Mouse (Mus musculus): Measurements from ENCODE around the gene Fermt1.

Fermt1 gene

GRCm38 (mm10) chr2:132922076-132922873, 23.4 kb downstream of the Fermt1 start:
- DNase-seq (ENCODE audit: low spot score) = no peak

GRCm38 (mm10) chr2:132914785-132915184, 30.9 kb downstream of the Fermt1 start:
- DNase-seq (ENCODE audit: low spot score) = no peak

DNA sequence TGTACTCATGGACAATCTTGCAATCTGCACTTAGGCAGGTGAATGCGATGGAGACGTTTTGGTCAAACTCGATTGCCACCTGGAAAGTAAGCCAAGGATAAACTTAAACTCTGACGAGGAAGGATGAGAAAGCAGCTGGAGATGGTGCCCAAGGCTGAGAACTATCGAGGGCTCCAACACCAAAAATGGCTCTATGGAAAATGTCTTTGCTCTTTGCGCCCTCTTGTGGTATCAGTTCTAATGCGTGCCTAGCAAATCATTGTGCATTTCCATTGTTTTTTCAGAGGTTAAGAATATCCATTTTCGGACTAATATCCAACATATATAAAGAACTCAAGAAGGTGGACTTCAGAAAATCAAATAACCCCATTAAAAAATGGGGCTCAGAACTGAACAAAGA, 38.9 kb downstream of the Fermt1 start:
- no peak for DNase-seq (ENCODE audit: low spot score)

DNA sequence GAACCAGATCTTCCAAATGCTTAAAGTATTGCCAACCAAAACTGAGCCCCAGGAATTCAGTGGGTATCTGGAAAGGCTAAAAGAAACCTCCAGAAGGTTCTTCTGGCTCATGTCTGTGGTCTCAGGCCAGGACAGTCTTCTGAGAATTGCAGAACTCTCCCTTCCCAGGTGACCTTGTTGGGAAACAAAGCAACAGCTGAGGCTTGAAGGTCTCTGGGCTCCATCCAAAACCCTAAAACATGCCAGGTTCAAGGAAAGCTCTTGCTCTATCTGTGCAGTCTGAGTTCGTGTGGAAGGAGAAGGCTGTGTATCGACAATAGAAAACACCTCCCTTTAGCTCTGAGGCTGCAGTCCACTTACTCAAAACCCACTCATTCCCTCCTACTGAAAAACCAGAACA, 40.7 kb downstream of the Fermt1 start:
- no peak for DNase-seq (ENCODE audit: low spot score)

- no peak for DNase-seq (ENCODE audit: low spot score)
Observed at GRCm38 (mm10) chr2:132903498-132903897, 42.2 kb downstream of the Fermt1 start.

GRCm38 (mm10) chr2:132902056-132902455, 43.6 kb downstream of the Fermt1 start:
- no peak for DNase-seq (ENCODE audit: low spot score)

- no peak for DNase-seq (ENCODE audit: low spot score)
Observed at GRCm38 (mm10) chr2:132901636-132902035, 44.1 kb downstream of the Fermt1 start.

- DNase-seq (ENCODE audit: low spot score) = no peak
Observed at GRCm38 (mm10) chr2:132900596-132900995, 45.1 kb downstream of the Fermt1 start.

- no peak for DNase-seq (ENCODE audit: low spot score)
Observed at GRCm38 (mm10) chr2:132898211-132898610, 47.5 kb downstream of the Fermt1 start.

DNA sequence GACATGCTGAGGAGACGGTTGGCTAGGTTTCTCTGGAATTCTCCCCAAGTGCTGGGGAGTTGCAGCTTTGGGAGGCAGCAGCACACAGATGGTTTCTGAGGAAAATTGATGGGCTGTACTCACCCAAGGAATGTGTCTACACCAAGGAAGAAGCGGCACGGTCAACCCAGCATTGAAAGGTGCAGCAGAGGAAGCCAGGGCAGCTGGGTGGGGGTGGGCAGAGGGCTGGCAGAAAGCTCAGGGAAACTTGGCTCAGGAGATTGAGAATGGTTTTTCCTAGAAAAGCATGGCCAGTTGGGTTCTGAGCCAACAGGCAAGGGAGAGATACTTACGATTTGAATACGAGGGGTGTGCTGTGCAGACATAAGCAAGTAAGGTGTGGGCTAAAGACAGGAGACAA, 51.9 kb downstream of the Fermt1 start:
- no peak for DNase-seq (ENCODE audit: low spot score)

DNA sequence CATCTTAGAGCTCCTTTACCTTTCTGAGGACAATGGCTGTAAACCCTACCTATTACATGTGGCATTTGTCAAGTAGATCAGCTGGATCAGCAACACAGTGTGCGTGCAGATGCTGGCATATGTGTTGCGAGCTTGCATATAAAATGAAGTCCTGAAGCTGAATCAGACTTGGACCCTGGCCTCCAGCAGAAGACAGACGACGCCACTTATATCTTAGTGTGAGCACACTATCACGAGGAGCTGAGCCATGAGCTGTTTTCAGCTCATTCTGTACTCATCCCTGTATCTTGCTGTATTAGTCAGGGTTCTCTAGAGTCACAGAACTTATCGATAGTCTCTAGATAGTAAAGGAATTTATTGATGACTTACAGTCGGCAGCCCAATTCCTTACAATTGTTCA, 60.4 kb downstream of the Fermt1 start:
- DNase-seq (ENCODE audit: low spot score) = no peak

DNA sequence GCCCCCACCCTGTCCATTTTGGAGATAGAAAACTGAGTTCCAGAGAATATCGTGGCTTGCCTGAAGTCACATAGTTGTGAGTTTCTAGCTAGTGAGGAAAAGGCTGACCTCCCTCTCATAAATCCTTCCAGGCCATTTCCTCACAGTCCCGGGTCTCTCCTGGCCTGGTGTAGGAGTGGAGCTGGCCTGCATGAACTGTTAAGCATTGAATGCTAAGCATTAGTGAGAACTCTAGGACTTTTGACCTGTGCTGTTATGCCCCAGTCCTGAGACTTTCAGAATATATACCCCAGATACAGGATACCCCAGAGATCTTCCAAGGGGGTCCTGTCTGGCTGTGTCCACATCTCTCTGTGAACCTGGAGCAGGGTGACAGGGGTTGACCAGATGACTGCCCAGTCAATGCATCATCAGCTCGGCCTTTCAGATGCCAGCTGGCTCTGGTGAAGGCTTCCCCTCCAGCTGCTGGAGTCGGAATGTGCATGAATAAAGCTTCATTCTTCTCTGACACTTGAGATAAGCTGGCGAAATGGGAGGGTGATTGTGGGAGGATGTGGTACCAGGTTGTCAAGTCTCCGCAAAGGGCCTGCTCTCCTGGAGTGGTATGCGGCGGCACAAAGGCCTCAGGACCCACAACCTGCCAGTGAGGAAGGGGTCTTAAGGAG, 61.3 kb downstream of the Fermt1 start:
- DNase-seq (ENCODE audit: low spot score) = no peak

DNA sequence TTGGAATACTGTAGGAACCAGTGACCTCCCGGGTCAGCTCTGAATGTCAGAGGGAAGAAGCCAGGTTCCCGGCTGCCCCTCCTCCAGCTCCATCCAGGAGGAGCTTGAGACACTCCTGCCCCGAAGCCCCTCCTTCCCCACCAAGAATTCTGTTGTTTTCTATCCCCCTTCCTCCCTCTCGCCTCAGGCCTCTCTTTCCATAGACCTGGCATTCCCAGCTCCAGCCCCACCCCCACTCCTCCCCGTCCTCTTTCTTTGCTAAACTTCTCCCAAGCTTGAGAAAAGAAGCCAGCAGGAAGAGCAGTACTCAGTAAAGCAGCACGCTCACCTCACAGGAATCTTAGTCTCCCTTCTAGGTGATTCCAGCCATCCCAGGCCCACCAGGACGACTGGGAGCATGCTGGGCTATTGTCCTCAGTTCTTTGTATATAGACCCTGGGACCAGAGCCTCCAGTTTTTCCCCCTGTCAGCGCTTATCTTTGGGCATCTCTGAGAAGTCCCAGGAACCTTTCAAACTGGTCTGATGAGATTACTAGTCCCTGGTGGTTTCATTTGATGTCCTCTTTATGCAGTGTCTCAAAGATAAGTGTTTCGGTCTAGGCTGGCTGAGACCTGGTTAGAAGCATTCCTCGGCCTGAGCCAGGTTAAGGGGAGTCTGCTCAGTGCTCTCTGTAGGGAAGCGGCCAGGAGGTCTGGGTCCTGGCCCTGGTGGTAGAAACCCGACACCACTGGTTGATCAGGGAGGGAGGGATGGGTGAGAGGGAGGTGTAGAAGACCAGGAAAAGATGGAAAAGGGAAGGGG, 64.7 kb downstream of the Fermt1 start, which contains the start of gene Lrrn4:
Gene Lrrn4 (minus strand): TSS at position 48 of the 802 bp plus-strand sequence.
- DNase-seq (ENCODE audit: low spot score) = no peak

DNA sequence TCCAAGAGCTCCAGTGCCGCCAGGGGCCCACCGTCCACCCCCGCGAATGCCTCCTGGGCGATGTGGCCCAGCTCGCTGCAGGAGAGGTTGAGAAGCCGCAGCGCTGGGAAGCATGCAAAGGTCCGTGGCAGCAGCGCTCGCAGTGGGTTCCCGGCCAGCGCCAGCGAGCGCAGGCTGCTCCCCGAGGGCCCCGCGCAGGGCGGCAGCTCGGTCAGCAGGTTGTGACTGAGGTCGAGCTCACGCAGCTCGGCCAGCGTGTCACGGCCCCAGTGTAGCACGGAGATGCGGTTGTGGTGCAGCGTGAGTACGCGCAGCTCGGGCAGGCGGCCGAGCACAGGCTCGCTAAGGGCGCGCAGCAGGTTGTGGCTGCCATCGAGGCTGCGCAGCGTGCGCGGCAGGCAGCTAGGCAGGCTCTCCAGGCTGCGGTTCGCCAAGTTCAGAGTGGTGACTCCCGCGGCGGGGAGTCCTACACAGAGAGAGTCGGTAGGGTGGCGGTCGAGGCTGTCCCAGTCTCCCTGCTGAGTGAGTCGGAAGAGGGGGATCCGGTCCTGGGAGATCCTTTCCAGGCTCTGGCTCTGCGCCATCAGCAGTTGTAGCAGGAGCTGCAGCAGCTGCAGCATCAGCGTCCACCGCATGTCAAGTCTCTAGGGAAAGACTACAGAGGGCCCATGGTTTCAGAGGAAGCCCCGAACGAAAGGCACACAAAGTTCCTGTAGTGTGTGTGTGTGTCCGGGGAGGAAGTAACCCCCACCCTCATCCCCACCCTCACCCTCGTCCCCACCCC, 66.3 kb downstream of the Fermt1 start:
- peak; percentile 31 for DNase-seq (ENCODE audit: low spot score)

- no peak for DNase-seq (ENCODE audit: low spot score)
Observed at GRCm38 (mm10) chr2:132876991-132877390, 68.7 kb downstream of the Fermt1 start.

DNA sequence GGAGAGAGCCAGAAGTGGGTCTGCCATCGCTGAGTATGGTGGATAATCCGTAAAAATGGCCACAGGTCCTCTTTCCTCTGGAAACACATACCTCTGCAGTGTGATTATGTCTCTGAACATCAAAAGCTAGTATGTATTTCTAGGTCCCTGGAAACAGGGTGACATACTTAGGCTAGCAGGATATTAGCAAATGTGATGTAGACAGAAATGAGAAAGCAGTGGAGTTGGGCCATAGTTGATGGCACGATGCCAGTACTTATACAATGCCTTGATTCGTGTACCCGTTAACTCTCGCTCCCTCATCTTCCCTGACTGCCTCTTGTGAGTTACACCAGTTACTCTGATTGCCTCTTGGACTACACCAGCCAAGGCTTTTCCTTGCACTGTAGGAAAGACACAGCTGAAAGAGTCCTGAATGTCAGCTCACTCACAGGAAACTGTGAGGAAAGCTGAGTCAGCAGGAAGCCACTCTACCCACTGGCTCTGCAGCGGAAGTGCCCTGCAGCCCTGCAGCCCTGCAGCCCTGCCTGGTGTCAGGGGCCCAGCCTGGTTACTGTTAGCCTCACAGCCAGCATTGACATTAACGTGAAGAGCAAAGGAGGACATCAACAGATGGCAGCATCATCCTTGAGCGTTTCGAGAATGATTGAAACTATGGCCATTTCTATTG, 71.9 kb downstream of the Fermt1 start:
- DNase-seq (ENCODE audit: low spot score) = no peak

GRCm38 (mm10) chr2:132871663-132872062, 74.0 kb downstream of the Fermt1 start:
- no peak for DNase-seq (ENCODE audit: low spot score)

DNA sequence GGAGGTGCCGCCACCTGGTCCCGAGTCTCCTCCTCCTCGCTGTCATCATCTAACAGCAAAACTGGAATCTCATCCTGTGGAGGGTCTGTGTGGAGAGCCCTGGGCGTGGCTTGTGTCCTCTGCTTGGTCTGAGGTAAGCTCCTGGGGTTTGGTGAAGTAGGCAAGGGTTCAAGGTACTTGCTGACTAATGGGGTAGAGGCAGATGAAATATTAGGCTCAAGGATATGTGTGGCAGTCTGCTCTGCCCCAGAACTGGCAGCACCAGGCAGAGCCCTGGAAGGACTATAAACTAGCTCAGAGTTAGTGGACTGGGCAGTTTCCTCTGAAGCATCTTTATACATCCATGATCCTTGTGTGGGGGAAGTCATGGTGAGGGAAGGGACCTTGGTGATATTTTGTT, 75.4 kb downstream of the Fermt1 start:
- DNase-seq (ENCODE audit: low spot score) = no peak

- no peak for DNase-seq (ENCODE audit: low spot score)
Observed at GRCm38 (mm10) chr2:132869682-132870081, 76.0 kb downstream of the Fermt1 start.

DNA sequence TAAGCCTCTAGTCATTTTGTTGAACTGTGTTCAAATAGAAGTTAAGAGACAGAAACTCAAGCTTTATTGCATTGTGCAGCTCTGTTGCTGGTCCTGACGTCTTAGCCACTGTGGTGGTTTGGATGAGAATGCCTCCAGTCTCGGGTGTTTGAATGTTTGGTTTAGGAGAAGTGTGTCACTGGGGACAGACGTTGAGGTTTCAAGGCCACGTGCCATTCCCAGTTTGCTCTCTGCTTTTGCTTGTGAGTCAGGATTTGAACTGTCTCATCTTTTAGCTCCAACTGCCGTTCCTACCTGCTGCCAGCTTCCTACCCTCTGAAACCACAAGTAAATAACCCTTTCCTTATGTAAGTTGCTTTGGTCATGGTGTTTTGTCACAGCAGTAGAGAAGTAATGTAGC, 78.2 kb downstream of the Fermt1 start:
- no peak for DNase-seq (ENCODE audit: low spot score)

DNA sequence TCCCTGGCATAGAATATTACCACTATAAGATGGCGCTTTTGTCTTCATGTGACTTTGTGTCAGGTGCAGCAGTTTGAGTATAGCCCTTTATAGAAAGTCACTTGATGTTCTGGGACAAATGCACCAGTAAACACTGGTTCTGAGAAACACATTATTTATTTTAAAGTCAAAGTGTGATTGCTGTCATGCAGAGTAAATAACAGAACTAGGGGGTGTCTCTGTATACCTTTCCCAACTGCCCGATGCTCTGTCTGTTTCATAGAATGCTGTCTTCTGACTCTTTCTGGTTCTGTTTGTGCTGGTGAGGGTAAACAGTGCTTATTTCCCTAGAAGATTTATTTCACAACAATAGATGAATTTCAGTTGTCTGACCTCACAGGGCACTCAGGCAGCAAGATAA, 82.4 kb downstream of the Fermt1 start:
- DNase-seq (ENCODE audit: low spot score) = no peak
